Mouse (Mus musculus) brain, embryonic 14.5 days (tissue): Measurements from ENCODE around the gene Slit3.

Experiments
- CTCF ChIP-seq: fragments of 200-500 bp; IDR thresholded peaks from 2 replicates; pipeline ENCODE4 v1.5.1; 2012; ENCODE audit warnings: inconsistent platforms, mild to moderate bottlenecking, moderate library complexity, borderline replicate concordance; ENCODE audit not compliant: insufficient read depth, insufficient read length; ENCODE audit errors: extremely low read depth
- POLR2A ChIP-seq: fragments of 200-500 bp; IDR thresholded peaks from 2 replicates; pipeline ENCODE4 v1.6.1; 2012; ENCODE audit warnings: mild to moderate bottlenecking, inconsistent platforms, borderline replicate concordance; ENCODE audit not compliant: poor library complexity, insufficient read depth, insufficient read length, severe bottlenecking; ENCODE audit errors: extremely low read depth

DNA sequence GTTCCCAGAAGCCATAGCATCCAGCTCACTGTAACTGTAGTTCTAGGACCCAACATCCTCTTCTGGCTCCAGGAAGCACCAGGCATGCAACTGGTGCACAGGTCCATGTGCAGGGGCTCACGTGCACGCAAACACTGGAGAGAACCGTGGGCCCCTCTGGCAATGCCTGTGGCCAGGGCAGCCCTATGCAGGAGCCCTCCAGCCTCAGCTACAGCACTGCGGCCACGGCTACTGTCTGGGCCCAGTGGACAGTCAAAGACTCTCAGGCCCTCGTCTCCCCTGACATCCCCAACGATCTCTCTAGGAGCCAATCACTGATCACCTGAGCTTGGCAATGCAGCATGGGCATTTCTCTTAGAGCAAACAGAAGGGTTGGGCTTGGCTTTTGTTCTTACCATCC lies 572.6 kb downstream of the Slit3 start:
- TF ChIP-seq CTCF (no peak), POLR2A (no peak)
